Mouse (Mus musculus): ENCODE measurements at regions not wholly inside any gene's neighbourhood (a gene's known extent, or its start where the extent isn't known, plus 50 kb on each side); places are given as distances from the start of the nearest gene placed in this dataset.

GRCm38 (mm10) chr3:117520461-117520860 is 54.2 kb upstream of the Plppr5 start:
- Histone ChIP-seq H3K36me3 (ENCODE audit: control insufficient read depth, insufficient read depth, low read length) (no peaks in the 10 kb centered on the region), H3K9me3 (ENCODE audit: control insufficient read depth, low read length) (no peaks in the 10 kb centered on the region), H3K4me3 (ENCODE audit: low read depth, low read length) (no peak overlapping the region), H3K27me3 (ENCODE audit: control insufficient read depth, insufficient read depth, low read length) (no peaks in the 10 kb centered on the region), H3K27ac (ENCODE audit: low read depth, low read length) (no peak overlapping the region), H3K4me2 (ENCODE audit: low read depth, low read length, severe bottlenecking) (no peak overlapping the region), H3K4me1 (replicated peaks; ENCODE audit: control insufficient read depth, insufficient read depth, low read length) (no peaks in the 10 kb centered on the region), H3K9ac (ENCODE audit: low read length) (no peak overlapping the region)
- ATAC-seq (replicated peaks; ENCODE audit: low FRiP score) (no peak; the same call in 1 of the 2 replicates), DNase-seq (ENCODE audit: low spot score) (no peak)
- WGBS, result 55% methylated on average over 2 of the region's 2 CpGs

GRCm38 (mm10) chr3:117508090-117508489 is 66.5 kb upstream of the Plppr5 start:
- H3K9me3 ChIP-seq (ENCODE audit: control insufficient read depth, low read length), result no peaks in the 10 kb centered on the region
- no peak overlapping the region for H3K27ac ChIP-seq (ENCODE audit: low read depth, low read length)
- H3K4me2 ChIP-seq (ENCODE audit: low read depth, low read length, severe bottlenecking), result no peak overlapping the region
- no peaks in the 10 kb centered on the region for H3K27me3 ChIP-seq (ENCODE audit: control insufficient read depth, insufficient read depth, low read length)
- H3K4me1 ChIP-seq (replicated peaks; ENCODE audit: control insufficient read depth, insufficient read depth, low read length), result no peaks in the 10 kb centered on the region
- DNase-seq (ENCODE audit: low spot score), result no peak
- H3K4me3 ChIP-seq (ENCODE audit: low read depth, low read length), result no peak overlapping the region
- ATAC-seq (replicated peaks; ENCODE audit: low FRiP score), result no peak
- no peak overlapping the region for H3K9ac ChIP-seq (ENCODE audit: low read length)
- no peaks in the 10 kb centered on the region for H3K36me3 ChIP-seq (ENCODE audit: control insufficient read depth, insufficient read depth, low read length)

- H3K4me2 ChIP-seq (ENCODE audit: low read depth, low read length, severe bottlenecking), result no peak overlapping the region
- no peak for ATAC-seq (replicated peaks; ENCODE audit: low FRiP score)
- H3K4me1 ChIP-seq (replicated peaks; ENCODE audit: control insufficient read depth, insufficient read depth, low read length), result no peaks in the 10 kb centered on the region
- no peaks in the 10 kb centered on the region for H3K36me3 ChIP-seq (ENCODE audit: control insufficient read depth, insufficient read depth, low read length)
- H3K27ac ChIP-seq (ENCODE audit: low read depth, low read length), result no peak overlapping the region
- no peak for DNase-seq (ENCODE audit: low spot score)
- no peaks in the 10 kb centered on the region for H3K9me3 ChIP-seq (ENCODE audit: control insufficient read depth, low read length)
- H3K9ac ChIP-seq (ENCODE audit: low read length), result no peak overlapping the region
- H3K27me3 ChIP-seq (ENCODE audit: control insufficient read depth, insufficient read depth, low read length), result no peaks in the 10 kb centered on the region
- no peak overlapping the region for H3K4me3 ChIP-seq (ENCODE audit: low read depth, low read length)
- whole genome bisulfite sequencing, result 81% methylated on average over 1 of the region's 1 CpGs
These were observed 68.4 kb upstream of the Plppr5 start for GRCm38 (mm10) chr3:117506151-117506723.

GRCm38 (mm10) chr3:117501107-117501506 is 73.5 kb upstream of the Plppr5 start:
- Histone ChIP-seq H3K27ac (ENCODE audit: low read depth, low read length) (no peak overlapping the region), H3K27me3 (ENCODE audit: control insufficient read depth, insufficient read depth, low read length) (no peaks in the 10 kb centered on the region), H3K4me2 (ENCODE audit: low read depth, low read length, severe bottlenecking) (no peak overlapping the region), H3K9me3 (ENCODE audit: control insufficient read depth, low read length) (no peaks in the 10 kb centered on the region), H3K4me3 (ENCODE audit: low read depth, low read length) (no peak overlapping the region), H3K4me1 (replicated peaks; ENCODE audit: control insufficient read depth, insufficient read depth, low read length) (no peaks in the 10 kb centered on the region), H3K36me3 (ENCODE audit: control insufficient read depth, insufficient read depth, low read length) (no peaks in the 10 kb centered on the region), H3K9ac (ENCODE audit: low read length) (no peak overlapping the region)
- no peak for DNase-seq (ENCODE audit: low spot score)
- 23% methylated on average over 5 of the region's 5 CpGs for WGBS
- ATAC-seq (replicated peaks; ENCODE audit: low FRiP score), result peak; percentile 69; the same call in 1 of the 2 replicates

GRCm38 (mm10) chr3:117498138-117498897 is 76.3 kb upstream of the Plppr5 start:
- no peak overlapping the region for H3K9ac ChIP-seq (ENCODE audit: low read length)
- WGBS, result 87% methylated on average over 5 of the region's 5 CpGs
- H3K27me3 ChIP-seq (ENCODE audit: control insufficient read depth, insufficient read depth, low read length), result no peaks in the 10 kb centered on the region
- no peaks in the 10 kb centered on the region for H3K4me1 ChIP-seq (replicated peaks; ENCODE audit: control insufficient read depth, insufficient read depth, low read length)
- H3K4me3 ChIP-seq (ENCODE audit: low read depth, low read length), result no peak overlapping the region
- DNase-seq (ENCODE audit: low spot score) (no peak), ATAC-seq (replicated peaks; ENCODE audit: low FRiP score) (no peak)
- no peak overlapping the region for H3K27ac ChIP-seq (ENCODE audit: low read depth, low read length)
- H3K9me3 ChIP-seq (ENCODE audit: control insufficient read depth, low read length), result no peaks in the 10 kb centered on the region
- H3K36me3 ChIP-seq (ENCODE audit: control insufficient read depth, insufficient read depth, low read length), result no peaks in the 10 kb centered on the region
- H3K4me2 ChIP-seq (ENCODE audit: low read depth, low read length, severe bottlenecking), result no peak overlapping the region

- peak; percentile 58 for DNase-seq (ENCODE audit: low spot score)
- no peak overlapping the region for H3K9ac ChIP-seq (ENCODE audit: low read length)
- WGBS, result 68% methylated on average over 2 of the region's 2 CpGs
- no peaks in the 10 kb centered on the region for H3K9me3 ChIP-seq (ENCODE audit: control insufficient read depth, low read length)
- H3K4me1 ChIP-seq (replicated peaks; ENCODE audit: control insufficient read depth, insufficient read depth, low read length), result no peaks in the 10 kb centered on the region
- no peak overlapping the region for H3K4me2 ChIP-seq (ENCODE audit: low read depth, low read length, severe bottlenecking)
- H3K4me3 ChIP-seq (ENCODE audit: low read depth, low read length), result no peak overlapping the region
- no peaks in the 10 kb centered on the region for H3K27me3 ChIP-seq (ENCODE audit: control insufficient read depth, insufficient read depth, low read length)
- H3K27ac ChIP-seq (ENCODE audit: low read depth, low read length), result no peak overlapping the region
- no peak for ATAC-seq (replicated peaks; ENCODE audit: low FRiP score)
- H3K36me3 ChIP-seq (ENCODE audit: control insufficient read depth, insufficient read depth, low read length), result no peaks in the 10 kb centered on the region
These were observed 80.5 kb upstream of the Plppr5 start for GRCm38 (mm10) chr3:117494118-117494517.

- Histone ChIP-seq H3K4me1 (replicated peaks; ENCODE audit: control insufficient read depth, insufficient read depth, low read length) (no peaks in the 10 kb centered on the region), H3K4me3 (ENCODE audit: low read depth, low read length) (no peak overlapping the region), H3K4me2 (ENCODE audit: low read depth, low read length, severe bottlenecking) (no peak overlapping the region), H3K27ac (ENCODE audit: low read depth, low read length) (no peak overlapping the region), H3K9ac (ENCODE audit: low read length) (no peak overlapping the region), H3K36me3 (ENCODE audit: control insufficient read depth, insufficient read depth, low read length) (no peaks in the 10 kb centered on the region), H3K9me3 (ENCODE audit: control insufficient read depth, low read length) (no peaks in the 10 kb centered on the region), H3K27me3 (ENCODE audit: control insufficient read depth, insufficient read depth, low read length) (no peaks in the 10 kb centered on the region)
- DNase-seq (ENCODE audit: low spot score) (no peak), ATAC-seq (replicated peaks; ENCODE audit: low FRiP score) (no peak)
- WGBS, result 82% methylated on average over 11 of the region's 11 CpGs
These were observed 87.2 kb upstream of the Plppr5 start for GRCm38 (mm10) chr3:117487281-117488027.

GRCm38 (mm10) chr3:117486351-117486750 is 88.3 kb upstream of the Plppr5 start:
- no peak overlapping the region for H3K4me2 ChIP-seq (ENCODE audit: low read depth, low read length, severe bottlenecking)
- no peak overlapping the region for H3K27ac ChIP-seq (ENCODE audit: low read depth, low read length)
- H3K4me1 ChIP-seq (replicated peaks; ENCODE audit: control insufficient read depth, insufficient read depth, low read length), result no peaks in the 10 kb centered on the region
- no peaks in the 10 kb centered on the region for H3K27me3 ChIP-seq (ENCODE audit: control insufficient read depth, insufficient read depth, low read length)
- H3K9ac ChIP-seq (ENCODE audit: low read length), result no peak overlapping the region
- no peaks in the 10 kb centered on the region for H3K36me3 ChIP-seq (ENCODE audit: control insufficient read depth, insufficient read depth, low read length)
- no peak for DNase-seq (ENCODE audit: low spot score)
- no peak for ATAC-seq (replicated peaks; ENCODE audit: low FRiP score)
- no peaks in the 10 kb centered on the region for H3K9me3 ChIP-seq (ENCODE audit: control insufficient read depth, low read length)
- 78% methylated on average over 2 of the region's 2 CpGs for whole genome bisulfite sequencing
- H3K4me3 ChIP-seq (ENCODE audit: low read depth, low read length), result no peak overlapping the region

Data from forebrain, embryonic 11.5 days (tissue).